Mouse (Mus musculus): ENCODE data around the gene Fam20b. TPM values are rescaled to one million over a fixed set of nuclear protein-coding genes. Genes with fewer than 3 reads are reported as not detected.

Fam20b gene
- 47.0 and 48.8 TPM in 2 replicates for polyA plus RNA-seq (2012; rRNA removed)

DNA sequence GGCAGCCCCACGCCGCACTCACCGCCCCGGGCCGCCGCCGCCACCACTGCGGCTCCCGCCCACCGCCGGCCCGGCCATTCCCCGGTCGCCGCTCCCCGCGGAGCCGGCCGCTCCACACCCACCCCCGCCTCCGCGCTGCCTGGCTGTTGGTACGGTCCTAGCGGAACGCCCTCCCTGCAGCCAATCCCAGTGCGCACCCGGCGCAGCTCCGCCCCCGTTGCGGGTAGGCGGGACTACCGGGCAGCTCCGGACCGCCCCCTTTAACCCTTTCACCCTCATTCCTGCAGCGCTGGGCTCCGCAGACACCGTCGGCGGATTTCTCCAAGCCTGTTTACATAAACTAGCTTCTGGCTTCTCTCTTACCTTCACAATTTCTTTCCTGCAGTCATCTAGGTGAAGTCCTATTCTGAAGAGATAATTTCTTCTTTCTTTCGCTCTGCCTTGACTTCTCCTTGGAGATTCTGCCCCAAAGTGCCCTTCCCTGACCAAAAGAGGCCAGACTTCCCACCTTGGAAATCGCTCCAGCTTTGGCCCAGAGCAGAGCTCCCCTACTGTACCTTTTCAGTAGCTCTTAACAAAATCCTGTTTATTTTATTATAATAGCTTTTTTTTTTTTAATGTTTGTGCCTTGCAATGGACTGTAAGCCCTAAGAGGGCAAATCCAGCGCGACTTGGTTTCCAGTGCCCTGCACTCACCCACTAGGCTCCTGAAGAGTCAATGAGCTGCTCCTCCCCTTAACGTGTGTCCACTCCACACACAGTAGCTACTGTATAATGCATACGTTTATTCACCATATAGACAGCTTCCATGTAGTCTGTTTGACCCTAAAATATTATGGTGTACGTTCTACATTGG is at the start of gene Fam20b:
Fam20b (minus strand) TSS at position 137 of the 856 bp plus-strand sequence.
- DNase-seq = peak; percentile 97 to 98
- WGBS = 1% methylated on average over 42 of the region's 47 CpGs
- peak within 1 kb of the TSS; percentile 64; the same call in 1 of the 2 replicates for H3K27ac ChIP-seq (ENCODE audit: insufficient read depth, low read length)

DNA sequence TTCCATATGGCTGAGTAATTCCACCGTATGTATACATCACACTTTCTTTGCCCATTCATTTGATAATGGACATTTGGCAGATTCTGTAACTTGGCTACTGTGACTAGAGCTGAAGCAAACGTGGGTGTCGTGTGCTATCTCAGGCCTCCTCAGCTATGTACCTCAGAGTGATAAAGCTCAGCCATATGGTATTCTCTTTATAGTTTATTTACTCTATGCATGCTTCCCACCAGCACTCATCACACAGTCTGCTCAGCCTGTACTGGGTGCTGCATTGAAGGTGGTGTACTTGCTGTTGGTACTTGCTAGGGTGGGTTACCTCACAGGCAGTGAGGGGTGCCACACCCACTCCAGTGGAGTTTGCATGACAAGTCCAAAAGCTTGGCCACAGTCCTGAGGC is 46.4 kb upstream of the Fam20b start:
- DNase-seq = no peak
- WGBS = 83% methylated on average over 3 of the region's 3 CpGs
- no peak for TF ChIP-seq POLR2A (IDR thresholded peaks at IDR 0.05; ENCODE audit: borderline replicate concordance, insufficient read depth, low read length)
- no peak for TF ChIP-seq CTCF (IDR thresholded peaks at IDR 0.05; ENCODE audit: borderline replicate concordance, insufficient read depth, low read depth, low read length)

More for the DNA sequence above, at the start of gene Fam20b:
- H3K4me1 ChIP-seq (ENCODE audit: control insufficient read depth, insufficient read depth, low read length) = no peaks in the 10 kb centered on the region
- no peaks in the 10 kb centered on the region for H3K27me3 ChIP-seq (ENCODE audit: control insufficient read depth, insufficient read depth, low read length)
- H3K4me3 ChIP-seq (replicated peaks; ENCODE audit: insufficient read depth, low read depth, low read length) = peak within 1 kb of the TSS; percentile 64
- peak; percentile 54; the same call in 1 of the 2 replicates for TF ChIP-seq POLR2A (IDR thresholded peaks at IDR 0.05; ENCODE audit: borderline replicate concordance, insufficient read depth, low read length)
- no peak for TF ChIP-seq CTCF (IDR thresholded peaks at IDR 0.05; ENCODE audit: borderline replicate concordance, insufficient read depth, low read depth, low read length)

DNA sequence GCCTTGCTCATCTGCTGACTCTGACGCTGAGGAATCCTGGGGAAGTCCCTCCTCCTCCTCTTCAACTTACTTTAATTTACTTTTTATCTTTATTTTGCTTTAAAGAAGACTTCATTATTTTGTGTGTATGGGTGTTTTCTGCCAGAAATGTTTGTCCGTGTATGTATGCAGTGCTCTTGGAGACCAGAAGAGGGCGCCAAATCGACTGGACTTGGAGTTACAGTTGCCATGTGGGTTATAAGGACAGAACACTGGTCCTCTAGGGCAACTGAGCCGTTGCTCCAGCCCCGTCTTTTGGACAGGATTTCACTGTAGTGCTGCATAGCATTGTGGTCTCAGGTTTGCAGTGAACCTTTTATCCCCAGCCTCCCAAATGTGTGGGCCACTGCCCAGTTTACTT is 45.7 kb upstream of the Fam20b start:
- TF ChIP-seq POLR2A (IDR thresholded peaks at IDR 0.05; ENCODE audit: borderline replicate concordance, insufficient read depth, low read length) (no peak), CTCF (IDR thresholded peaks at IDR 0.05; ENCODE audit: borderline replicate concordance, insufficient read depth, low read depth, low read length) (no peak)
- H3K4me1 ChIP-seq (ENCODE audit: control insufficient read depth, insufficient read depth, low read length) = no peaks in the 10 kb centered on the region
- 80% methylated on average over 6 of the region's 6 CpGs for WGBS
- no peak overlapping the region for H3K4me3 ChIP-seq (replicated peaks; ENCODE audit: insufficient read depth, low read depth, low read length)
- DNase-seq = no peak
- no peaks in the 10 kb centered on the region for H3K27me3 ChIP-seq (ENCODE audit: control insufficient read depth, insufficient read depth, low read length)
- H3K27ac ChIP-seq (ENCODE audit: insufficient read depth, low read length) = no peak overlapping the region

More for the DNA sequence above, 46.4 kb upstream of the Fam20b start:
- Histone ChIP-seq H3K4me1 (ENCODE audit: control insufficient read depth, insufficient read depth, low read length) (no peaks in the 10 kb centered on the region), H3K27me3 (ENCODE audit: control insufficient read depth, insufficient read depth, low read length) (no peaks in the 10 kb centered on the region), H3K4me3 (replicated peaks; ENCODE audit: insufficient read depth, low read depth, low read length) (no peak overlapping the region), H3K27ac (ENCODE audit: insufficient read depth, low read length) (no peak overlapping the region)

DNA sequence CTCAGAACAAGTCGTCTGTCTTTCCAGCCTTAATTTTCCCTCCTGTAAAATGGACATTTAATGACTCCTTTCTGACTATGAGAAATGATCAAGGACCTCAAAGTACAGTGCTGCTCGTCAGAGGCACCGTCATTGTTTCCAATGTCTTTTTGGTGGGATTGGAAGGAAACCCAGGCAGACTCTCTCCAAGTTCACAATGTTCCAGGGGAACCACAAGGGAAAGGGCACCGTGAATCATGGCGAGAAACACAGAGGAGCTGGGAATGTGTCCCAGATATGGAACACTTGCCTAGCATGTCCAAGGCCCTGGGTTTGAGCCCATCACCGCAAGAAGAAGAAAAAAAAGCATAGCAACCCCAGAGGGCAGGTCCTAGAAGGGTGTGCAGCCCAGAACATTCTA is 44.4 kb upstream of the Fam20b start:
- no peak overlapping the region for H3K27ac ChIP-seq (ENCODE audit: insufficient read depth, low read length)
- no peaks in the 10 kb centered on the region for H3K4me1 ChIP-seq (ENCODE audit: control insufficient read depth, insufficient read depth, low read length)
- no peaks in the 10 kb centered on the region for H3K27me3 ChIP-seq (ENCODE audit: control insufficient read depth, insufficient read depth, low read length)
- no peak for TF ChIP-seq POLR2A (IDR thresholded peaks at IDR 0.05; ENCODE audit: borderline replicate concordance, insufficient read depth, low read length)
- TF ChIP-seq CTCF (IDR thresholded peaks at IDR 0.05; ENCODE audit: borderline replicate concordance, insufficient read depth, low read depth, low read length) = no peak
- WGBS = 85% methylated on average over 6 of the region's 6 CpGs
- no peak overlapping the region for H3K4me3 ChIP-seq (replicated peaks; ENCODE audit: insufficient read depth, low read depth, low read length)
- no peak for DNase-seq

DNA sequence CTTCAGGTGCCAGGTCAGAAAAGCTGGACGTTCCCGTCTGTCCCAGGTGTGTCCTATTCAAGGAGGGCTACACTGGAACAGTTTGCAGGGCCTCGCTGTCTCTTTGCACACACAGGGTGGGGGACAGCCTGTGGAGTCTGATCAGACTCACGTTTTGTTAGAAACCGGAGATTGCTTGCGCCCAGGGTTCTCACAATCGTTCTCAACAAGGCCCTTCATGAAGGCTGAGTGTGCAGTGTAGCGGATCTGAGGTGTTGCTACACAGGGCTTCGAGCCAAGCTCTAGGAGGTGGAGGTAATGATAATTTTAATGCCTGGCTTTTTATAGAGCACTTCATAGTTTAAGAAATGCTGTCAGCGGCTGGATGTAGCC is 42.5 kb upstream of the Fam20b start:
- Histone ChIP-seq H3K27me3 (ENCODE audit: control insufficient read depth, insufficient read depth, low read length) (no peaks in the 10 kb centered on the region), H3K4me3 (replicated peaks; ENCODE audit: insufficient read depth, low read depth, low read length) (no peak overlapping the region), H3K27ac (ENCODE audit: insufficient read depth, low read length) (no peak overlapping the region), H3K4me1 (ENCODE audit: control insufficient read depth, insufficient read depth, low read length) (no peaks in the 10 kb centered on the region)
- no peak for TF ChIP-seq CTCF (IDR thresholded peaks at IDR 0.05; ENCODE audit: borderline replicate concordance, insufficient read depth, low read depth, low read length)
- TF ChIP-seq POLR2A (IDR thresholded peaks at IDR 0.05; ENCODE audit: borderline replicate concordance, insufficient read depth, low read length) = no peak
- WGBS = 69% methylated on average over 10 of the region's 10 CpGs
- no peak for DNase-seq

DNA sequence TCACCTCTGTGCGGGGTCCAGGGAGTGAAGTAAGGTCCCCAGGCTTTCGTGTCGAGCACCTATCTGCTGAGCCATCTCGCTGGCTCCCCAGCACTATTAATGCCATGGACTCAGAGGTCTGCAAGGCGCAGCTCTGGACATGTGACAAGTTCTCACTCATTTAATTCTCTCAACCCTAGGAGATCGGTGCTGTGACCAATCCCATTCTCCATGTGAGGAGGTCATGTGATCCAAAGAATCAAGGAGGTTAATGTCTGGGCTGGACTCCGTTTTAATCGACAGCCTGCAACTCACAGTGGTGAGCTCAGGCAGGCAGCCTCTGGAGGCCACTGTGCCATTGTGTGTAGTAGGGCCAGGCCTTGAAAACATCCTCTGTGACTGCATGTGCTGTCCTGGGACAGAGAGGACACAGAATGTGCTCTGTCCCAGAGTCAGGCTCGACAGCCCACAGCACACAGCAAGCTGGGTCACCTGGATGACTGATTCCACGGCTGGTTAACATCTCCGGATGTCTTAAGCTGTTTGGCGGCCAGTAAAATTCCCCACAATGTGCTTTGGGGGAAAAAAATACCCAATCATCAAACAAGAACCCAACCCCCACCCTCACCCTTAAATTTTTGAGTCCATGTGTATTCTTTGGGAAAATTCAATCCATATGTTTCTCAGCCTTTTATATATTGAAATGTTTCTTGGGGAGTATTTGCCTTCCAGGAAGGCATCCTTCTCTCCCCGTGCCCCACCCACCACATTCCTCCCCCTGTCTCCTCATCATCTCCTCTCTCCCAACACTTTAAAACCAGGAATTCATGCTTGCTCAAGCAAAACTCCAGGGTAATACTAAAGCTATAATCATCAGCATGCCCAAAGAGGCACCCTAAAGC is 41.9 kb upstream of the Fam20b start:
- Histone ChIP-seq H3K27ac (ENCODE audit: insufficient read depth, low read length) (no peak overlapping the region), H3K4me1 (ENCODE audit: control insufficient read depth, insufficient read depth, low read length) (no peaks in the 10 kb centered on the region), H3K27me3 (ENCODE audit: control insufficient read depth, insufficient read depth, low read length) (no peaks in the 10 kb centered on the region), H3K4me3 (replicated peaks; ENCODE audit: insufficient read depth, low read depth, low read length) (no peak overlapping the region)
- no peak for TF ChIP-seq POLR2A (IDR thresholded peaks at IDR 0.05; ENCODE audit: borderline replicate concordance, insufficient read depth, low read length)
- no peak for TF ChIP-seq CTCF (IDR thresholded peaks at IDR 0.05; ENCODE audit: borderline replicate concordance, insufficient read depth, low read depth, low read length)
- WGBS = 55% methylated on average over 13 of the region's 13 CpGs
- DNase-seq = no peak

DNA sequence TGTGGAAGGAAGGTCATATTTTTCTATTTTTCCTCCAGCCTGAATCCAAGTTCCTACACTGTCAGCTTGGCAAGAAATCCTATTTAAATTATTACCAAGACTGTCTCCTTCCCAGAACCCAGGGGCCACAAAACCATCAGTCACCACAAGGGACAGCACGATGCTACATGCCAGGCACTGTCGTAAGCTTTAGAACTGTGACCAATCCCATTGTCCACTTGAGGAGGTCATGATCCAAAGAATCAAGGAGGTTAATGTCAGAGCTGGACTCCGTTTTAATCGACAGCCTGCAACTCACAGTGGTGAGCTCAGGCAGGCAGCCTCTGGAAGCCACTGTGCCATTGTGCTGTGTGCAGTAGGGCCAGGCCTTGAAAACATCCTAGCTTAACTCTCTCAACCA is 39.4 kb upstream of the Fam20b start:
- no peak for TF ChIP-seq CTCF (IDR thresholded peaks at IDR 0.05; ENCODE audit: borderline replicate concordance, insufficient read depth, low read depth, low read length)
- TF ChIP-seq POLR2A (IDR thresholded peaks at IDR 0.05; ENCODE audit: borderline replicate concordance, insufficient read depth, low read length) = no peak
- Histone ChIP-seq H3K27ac (ENCODE audit: insufficient read depth, low read length) (no peak overlapping the region), H3K4me3 (replicated peaks; ENCODE audit: insufficient read depth, low read depth, low read length) (no peak overlapping the region), H3K4me1 (ENCODE audit: control insufficient read depth, insufficient read depth, low read length) (no peaks in the 10 kb centered on the region), H3K27me3 (ENCODE audit: control insufficient read depth, insufficient read depth, low read length) (no peaks in the 10 kb centered on the region)
- DNase-seq = no peak
- 38% methylated on average over 4 of the region's 4 CpGs for WGBS

Measured in cerebellum, adult 2 months (tissue).